Mouse (Mus musculus): ENCODE data around the gene Gse1.

DNA sequence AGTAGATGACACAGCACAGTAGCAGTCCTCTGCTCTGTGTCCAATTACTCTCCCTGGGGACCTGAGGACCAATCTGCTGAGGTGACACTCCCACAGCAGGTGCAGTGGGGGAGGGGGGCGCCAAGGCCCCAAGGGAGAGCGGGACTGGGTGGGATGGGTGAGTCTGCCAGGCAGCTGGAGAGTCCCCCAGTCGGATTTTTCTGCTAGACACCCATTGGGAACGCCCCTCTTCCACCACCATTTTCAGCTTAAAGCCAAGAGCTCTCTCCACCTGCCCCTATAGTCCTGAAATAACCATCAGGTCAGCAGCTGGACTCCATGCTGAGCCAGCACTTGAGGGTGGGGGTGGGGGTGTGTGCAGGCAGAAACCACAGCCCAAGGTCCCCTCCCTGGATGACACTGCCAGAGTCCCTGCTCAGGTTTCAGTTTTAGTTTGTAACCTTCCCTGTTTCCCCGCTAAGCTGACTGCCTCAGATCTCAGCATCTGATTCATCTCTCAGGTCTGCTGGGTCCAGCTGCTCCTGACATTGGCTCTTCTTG, 208.3 kb downstream of the Gse1 start:
- TF ChIP-seq CTCF (IDR thresholded peaks at IDR 0.05), result no peak
- TF ChIP-seq POLR2A (IDR thresholded peaks at IDR 0.05; ENCODE audit: insufficient read depth, low read depth, low read length), result no peak
- no peak for TF ChIP-seq EP300 (IDR thresholded peaks at IDR 0.05; ENCODE audit: insufficient read depth, low read depth, low read length)

Data from heart, adult 2 months (tissue).